Mouse (Mus musculus) C2C12 (cell line): ENCODE data around the gene Zmat1. TPM values are rescaled to one million over a fixed set of nuclear protein-coding genes. Genes with fewer than 3 reads are reported as not detected.

ENCODE experiments used
- H3K27me3 ChIP-seq: one replicate; pipeline ENCODE4 v1.6.1; 2011; ENCODE audit not compliant: control insufficient read depth, insufficient read depth, insufficient read length
- H3K36me3 ChIP-seq: one replicate; pipeline ENCODE4 v1.6.1; 2011; ENCODE audit not compliant: control insufficient read depth, insufficient read depth
- H3K4me3 ChIP-seq: one replicate; pipeline ENCODE4 v1.5.1; 2011; ENCODE audit warnings: mild to moderate bottlenecking, control low read depth; ENCODE audit not compliant: poor library complexity, insufficient read depth, severe bottlenecking
- H3K79me2 ChIP-seq: one replicate; pipeline ENCODE4 v1.6.1; 2011; ENCODE audit not compliant: control insufficient read depth, insufficient read depth
- H3K79me3 ChIP-seq: one replicate; pipeline ENCODE4 v1.6.1; 2011; ENCODE audit warnings: low read depth, control low read depth
- H3ac ChIP-seq: one replicate; pipeline ENCODE3; 2011; ENCODE audit warnings: low read depth; ENCODE audit not compliant: control insufficient read depth, insufficient read length
- CEBPB ChIP-seq: IDR thresholded peaks from one replicate; pipeline ENCODE4 v1.6.1; 2011; ENCODE audit warnings: low read depth, mild to moderate bottlenecking, control low read depth, moderate library complexity
- CTCF ChIP-seq: IDR thresholded peaks from one replicate; pipeline ENCODE4 v1.5.1; 2011; ENCODE audit not compliant: control insufficient read depth, insufficient read depth, insufficient read length
- FOSL1 ChIP-seq: IDR thresholded peaks from one replicate; pipeline ENCODE4 v1.8.0; 2011; ENCODE audit warnings: mild to moderate bottlenecking, low read length; ENCODE audit not compliant: poor library complexity, insufficient read depth, severe bottlenecking
- MAX ChIP-seq: IDR thresholded peaks from one replicate; pipeline ENCODE4 v1.6.1; 2011; ENCODE audit warnings: mild to moderate bottlenecking, control low read depth
- MYOD1 ChIP-seq: IDR thresholded peaks from one replicate; pipeline ENCODE4 v1.6.1; 2011; ENCODE audit warnings: low read depth; ENCODE audit not compliant: control insufficient read depth, insufficient read length
- MYOG ChIP-seq: IDR thresholded peaks from one replicate; pipeline ENCODE4 v1.6.1; 2011; ENCODE audit not compliant: control insufficient read depth, insufficient read length; ENCODE audit errors: extremely low read depth
- USF1 ChIP-seq: IDR thresholded peaks from one replicate; pipeline ENCODE4 v1.6.1; 2011; ENCODE audit warnings: low read depth, mild to moderate bottlenecking, control low read depth, moderate library complexity
- polyA plus RNA-seq: library from polyadenylated mRNA; unstranded; fragments of >200 nt; fragmentation: generic; extraction: Trizol; gene quantifications from one replicate; pipeline ENCODE4 v1.2.1, GENCODE M21; 2012; ENCODE audit warnings: missing spikeins

Gene Zmat1
- polyA plus RNA-seq, 1 experiment: 0.44 TPM

DNA sequence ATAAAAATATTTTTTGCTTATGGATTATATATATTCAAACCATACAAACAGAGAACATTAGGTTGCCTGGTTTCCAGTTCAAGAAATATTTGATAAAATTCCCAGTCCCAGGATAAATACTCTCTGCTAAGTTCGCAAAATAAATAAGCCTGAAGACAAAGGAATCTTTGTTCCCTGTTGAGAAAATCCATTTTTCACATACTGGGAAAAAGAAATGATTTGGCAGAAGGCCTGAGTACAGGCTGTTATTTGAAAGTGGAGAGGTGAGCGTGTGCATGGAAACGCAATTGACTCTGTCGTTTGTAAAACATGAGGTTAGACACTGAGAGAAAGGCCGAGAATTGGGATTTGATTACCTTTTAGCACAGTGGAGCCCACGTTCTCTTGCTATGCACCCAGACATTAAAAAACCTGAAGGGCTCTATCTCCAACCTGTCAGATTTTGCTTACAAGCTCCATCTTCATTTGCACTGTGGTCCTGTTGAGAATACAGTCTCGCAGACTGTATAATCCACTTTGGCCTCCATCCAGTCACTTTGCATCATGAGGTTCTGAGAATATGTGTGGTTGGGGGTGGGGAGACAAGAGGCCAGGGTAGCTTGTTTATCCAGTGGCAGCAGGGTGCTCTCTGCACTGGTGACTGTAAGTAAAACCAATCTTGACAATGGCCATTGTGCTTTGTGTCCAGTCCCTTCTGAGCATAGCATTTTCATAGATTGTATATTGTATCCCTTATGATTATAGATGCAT, 85.2 kb downstream of the Zmat1 start:
- no peak for TF ChIP-seq USF1
- no peak for TF ChIP-seq MAX
- TF ChIP-seq FOSL1: no peak
- TF ChIP-seq MYOG: no peak
- no peak for TF ChIP-seq CTCF
- no peak for TF ChIP-seq CEBPB
- TF ChIP-seq MYOD1: no peak
- Histone ChIP-seq H3K4me3 (no peak overlapping the region), H3K79me3 (no peaks in the 10 kb centered on the region), H3K27me3 (no peaks in the 10 kb centered on the region), H3K79me2 (no peaks in the 10 kb centered on the region), H3K36me3 (no peaks in the 10 kb centered on the region), H3ac (no peak overlapping the region)

Other genes starting within 250 kb of the Zmat1 start
- 55.5 TPM for gene Armcx2, start 200.0 kb downstream of the Zmat1 start, polyA plus RNA-seq
- gene Nxf2, start 44.5 kb downstream of the Zmat1 start, polyA plus RNA-seq: not detected
- gene Gm15023, start 168.4 kb upstream of the Zmat1 start, polyA plus RNA-seq: not detected
- not detected for gene Tceal6, start 201.5 kb upstream of the Zmat1 start, polyA plus RNA-seq